Mouse (Mus musculus) liver, adult 2 months (tissue): ENCODE data around the gene Lim2.

Source experiments
- CTCF ChIP-seq: fragments of 200-500 bp; IDR thresholded peaks from 2 replicates; pipeline ENCODE4 v1.5.1; 2011; ENCODE audit warnings: low read depth, low read length, control low read depth
- POLR2A ChIP-seq: fragments of 200-500 bp; IDR thresholded peaks from 2 replicates; pipeline ENCODE4 v1.6.1; 2011; ENCODE audit warnings: low read length, control low read depth; ENCODE audit not compliant: insufficient read depth; ENCODE audit errors: extremely low read depth

DNA sequence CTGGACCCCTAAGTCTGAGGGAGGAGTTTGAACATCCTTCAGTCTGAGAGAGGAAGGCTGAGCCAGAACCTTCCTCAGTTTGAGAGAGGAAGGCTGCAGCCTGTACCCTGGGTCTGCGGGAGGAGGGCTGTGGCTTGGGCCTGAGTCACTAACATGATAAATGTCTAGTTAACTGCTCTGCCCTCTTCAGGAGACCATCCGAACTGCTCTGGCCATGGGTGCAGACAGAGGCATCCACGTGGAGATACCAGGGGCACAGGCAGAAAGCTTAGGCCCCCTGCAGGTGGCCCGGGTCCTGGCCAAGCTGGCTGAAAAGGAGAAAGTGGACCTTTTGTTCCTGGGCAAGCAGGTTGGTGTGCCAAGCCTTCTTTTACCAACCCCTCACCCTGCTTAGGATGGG is 25.1 kb downstream of the Lim2 start:
- TF ChIP-seq CTCF (peak; percentile 39), POLR2A (no peak)
